Mouse (Mus musculus): ENCODE results near the gene Ccnk. TPM values are rescaled to one million over a fixed set of nuclear protein-coding genes. Genes with fewer than 3 reads are reported as not detected.

The Ccnk gene
- polyA plus RNA-seq, 1 experiment from 2014 or later, result 2.0 TPM

- H3K4me3 ChIP-seq, result no peak overlapping the region
- 61% methylated on average over 6 of the region's 6 CpGs for whole genome bisulfite sequencing
- no peaks in the 10 kb centered on the region for H3K36me3 ChIP-seq
- H3K9ac ChIP-seq, result peak overlapping the region; percentile 33; the same call in 1 of the 2 replicates
- peaks cover 93% of the 10 kb centered on the region for H3K4me1 ChIP-seq (replicated peaks)
- peak overlapping the region; percentile 72 for H3K27ac ChIP-seq (ENCODE audit: poor library complexity, severe bottlenecking)
- H3K27me3 ChIP-seq (replicated peaks), result no peaks in the 10 kb centered on the region
- H3K4me2 ChIP-seq, result no peak overlapping the region
- H3K9me3 ChIP-seq (replicated peaks), result no peaks in the 10 kb centered on the region
- 0 out of 2 replicates have a peak, but pooled peaks have one; percentile 15 for ATAC-seq (ENCODE audit: insufficient number of reproducible peaks, low FRiP score)
Measured at GRCm38 (mm10) chr12:108237300-108238006, 58.1 kb downstream of the Ccnk start.

DNA sequence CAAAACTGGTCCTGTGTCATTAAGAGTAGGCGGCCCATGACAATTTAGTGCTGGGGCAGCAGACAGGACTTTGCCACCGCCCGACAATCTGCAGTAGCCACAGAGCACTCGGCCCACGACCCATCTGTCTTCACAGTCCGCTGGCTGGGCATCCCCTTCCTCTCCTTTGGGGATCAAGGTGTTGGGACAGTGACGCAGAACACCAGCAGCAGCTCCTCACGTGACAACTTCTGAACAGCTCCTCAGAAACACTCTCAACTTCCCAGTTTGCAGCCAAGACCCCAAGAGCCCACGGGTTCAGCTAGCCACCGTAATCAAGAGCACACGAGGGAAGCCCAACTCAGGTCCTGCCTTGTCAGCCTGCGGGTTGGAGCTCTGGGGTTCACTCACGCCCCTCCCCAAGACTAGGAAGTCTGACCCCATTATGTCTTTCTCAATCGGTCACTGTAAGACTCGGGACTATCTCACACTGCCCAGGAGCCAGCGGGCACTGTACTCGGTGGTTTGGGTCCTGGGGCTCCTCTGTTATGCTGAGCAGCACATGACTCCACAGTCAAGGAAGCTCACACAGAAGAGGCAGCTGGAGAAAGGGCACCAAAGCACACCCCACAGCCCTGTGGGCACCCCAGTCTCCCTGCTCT, 59.1 kb downstream of the Ccnk start:
- H3K4me3 ChIP-seq, result no peak overlapping the region
- no peaks in the 10 kb centered on the region for H3K36me3 ChIP-seq
- no peak for ATAC-seq (ENCODE audit: insufficient number of reproducible peaks, low FRiP score)
- WGBS, result 63% methylated on average over 17 of the region's 17 CpGs
- H3K9ac ChIP-seq, result no peak overlapping the region
- H3K4me2 ChIP-seq, result no peak overlapping the region
- no peaks in the 10 kb centered on the region for H3K9me3 ChIP-seq (replicated peaks)
- no peaks in the 10 kb centered on the region for H3K27me3 ChIP-seq (replicated peaks)
- H3K4me1 ChIP-seq (replicated peaks), result peaks cover 99% of the 10 kb centered on the region
- H3K27ac ChIP-seq (ENCODE audit: poor library complexity, severe bottlenecking), result peak overlapping the region; percentile 72; the same call in 1 of the 2 replicates

DNA sequence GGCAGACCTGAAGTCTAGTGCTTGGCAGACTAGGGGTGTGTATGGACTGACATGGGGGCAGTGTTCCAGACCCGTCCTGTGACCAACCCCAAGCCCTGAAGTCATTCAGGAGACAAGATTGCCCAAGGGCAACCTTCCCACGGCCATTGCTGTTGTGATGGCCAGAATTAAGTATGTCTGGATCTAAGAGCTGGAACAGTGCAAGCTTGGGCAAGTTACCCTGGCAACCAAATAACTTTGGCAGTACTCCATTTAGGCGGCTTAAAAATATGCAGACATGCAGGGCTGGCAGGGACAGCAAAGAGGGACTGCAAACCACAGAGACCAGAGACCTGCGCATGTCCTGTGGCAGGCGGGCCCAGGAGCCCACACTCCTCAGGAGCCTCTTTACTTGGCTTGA, 60.1 kb downstream of the Ccnk start:
- H3K27ac ChIP-seq (ENCODE audit: poor library complexity, severe bottlenecking), result peak overlapping the region; percentile 7; the same call in 1 of the 2 replicates
- 58% methylated on average over 5 of the region's 5 CpGs for WGBS
- H3K4me1 ChIP-seq (replicated peaks), result peaks cover 99% of the 10 kb centered on the region
- peak overlapping the region; percentile 36; the same call in 1 of the 2 replicates for H3K9ac ChIP-seq
- H3K4me3 ChIP-seq, result no peak overlapping the region
- H3K9me3 ChIP-seq (replicated peaks), result no peaks in the 10 kb centered on the region
- H3K27me3 ChIP-seq (replicated peaks), result no peaks in the 10 kb centered on the region
- no peaks in the 10 kb centered on the region for H3K36me3 ChIP-seq
- H3K4me2 ChIP-seq, result peak overlapping the region; percentile 20; the same call in 1 of the 2 replicates
- ATAC-seq (ENCODE audit: insufficient number of reproducible peaks, low FRiP score), result no peak

GRCm38 (mm10) chr12:108240401-108240890, 61.1 kb downstream of the Ccnk start:
- H3K27ac ChIP-seq (ENCODE audit: poor library complexity, severe bottlenecking), result no peak overlapping the region
- ATAC-seq (ENCODE audit: insufficient number of reproducible peaks, low FRiP score), result no peak
- H3K4me1 ChIP-seq (replicated peaks), result peaks cover 98% of the 10 kb centered on the region
- H3K9me3 ChIP-seq (replicated peaks), result no peaks in the 10 kb centered on the region
- no peaks in the 10 kb centered on the region for H3K27me3 ChIP-seq (replicated peaks)
- H3K36me3 ChIP-seq, result no peaks in the 10 kb centered on the region
- H3K9ac ChIP-seq, result no peak overlapping the region
- H3K4me3 ChIP-seq, result no peak overlapping the region
- 84% methylated on average over 13 of the region's 13 CpGs for WGBS
- H3K4me2 ChIP-seq, result no peak overlapping the region

DNA sequence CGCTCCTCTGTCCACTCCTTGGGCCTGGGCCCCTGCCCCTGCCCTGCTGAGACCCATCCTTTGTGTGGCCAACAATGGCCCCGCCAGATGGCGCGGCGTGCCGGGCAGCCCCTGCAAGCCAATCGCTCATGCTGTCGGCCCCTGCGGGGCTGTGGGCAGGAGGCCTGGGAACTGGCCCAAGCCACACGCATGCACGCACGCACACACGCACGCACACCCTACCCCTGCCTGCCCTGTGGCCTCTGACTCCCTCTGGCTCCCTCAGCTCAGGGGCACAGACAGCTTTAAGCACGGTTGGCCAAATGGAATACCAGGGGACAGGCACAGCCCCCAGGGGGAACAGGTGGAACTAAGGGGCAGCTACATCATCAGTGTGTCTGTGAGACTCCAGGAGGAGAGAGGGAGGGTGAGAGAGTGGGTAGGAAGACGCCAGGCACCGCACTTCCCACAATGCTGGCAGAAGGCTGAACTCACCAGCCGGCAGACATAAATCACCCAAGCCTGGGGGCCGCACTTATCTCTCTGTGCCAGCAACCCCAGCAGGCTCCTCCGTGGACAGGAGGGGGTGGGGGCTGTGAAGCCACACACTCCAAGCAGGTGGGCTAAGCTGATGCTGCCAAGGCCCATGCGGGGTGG, 61.7 kb downstream of the Ccnk start:
- Histone ChIP-seq H3K27me3 (replicated peaks) (no peaks in the 10 kb centered on the region), H3K9me3 (replicated peaks) (no peaks in the 10 kb centered on the region), H3K36me3 (no peaks in the 10 kb centered on the region), H3K27ac (ENCODE audit: poor library complexity, severe bottlenecking) (no peak overlapping the region), H3K4me2 (peak overlapping the region; percentile 5; the same call in 1 of the 2 replicates), H3K9ac (0 out of 2 replicates have a peak overlapping the region, but pooled peaks have one; percentile 38), H3K4me3 (no peak overlapping the region), H3K4me1 (replicated peaks) (peaks cover 98% of the 10 kb centered on the region)
- WGBS, result 62% methylated on average over 21 of the region's 21 CpGs
- ATAC-seq (ENCODE audit: insufficient number of reproducible peaks, low FRiP score), result no peak

GRCm38 (mm10) chr12:108241626-108242025, 62.2 kb downstream of the Ccnk start:
- H3K9me3 ChIP-seq (replicated peaks), result no peaks in the 10 kb centered on the region
- no peak overlapping the region for H3K9ac ChIP-seq
- peaks cover 99% of the 10 kb centered on the region for H3K4me1 ChIP-seq (replicated peaks)
- H3K4me3 ChIP-seq, result no peak overlapping the region
- H3K27ac ChIP-seq (ENCODE audit: poor library complexity, severe bottlenecking), result no peak overlapping the region
- H3K4me2 ChIP-seq, result no peak overlapping the region
- no peak for ATAC-seq (ENCODE audit: insufficient number of reproducible peaks, low FRiP score)
- no peaks in the 10 kb centered on the region for H3K27me3 ChIP-seq (replicated peaks)
- WGBS, result 59% methylated on average over 6 of the region's 6 CpGs
- H3K36me3 ChIP-seq, result no peaks in the 10 kb centered on the region

GRCm38 (mm10) chr12:108242243-108242745, 62.9 kb downstream of the Ccnk start:
- Histone ChIP-seq H3K36me3 (no peaks in the 10 kb centered on the region), H3K4me2 (no peak overlapping the region), H3K4me1 (replicated peaks) (peaks cover 99% of the 10 kb centered on the region), H3K9ac (no peak overlapping the region), H3K4me3 (no peak overlapping the region), H3K27ac (ENCODE audit: poor library complexity, severe bottlenecking) (no peak overlapping the region), H3K27me3 (replicated peaks) (no peaks in the 10 kb centered on the region), H3K9me3 (replicated peaks) (no peaks in the 10 kb centered on the region)
- ATAC-seq (ENCODE audit: insufficient number of reproducible peaks, low FRiP score), result no peak
- WGBS, result 89% methylated on average over 20 of the region's 20 CpGs

DNA sequence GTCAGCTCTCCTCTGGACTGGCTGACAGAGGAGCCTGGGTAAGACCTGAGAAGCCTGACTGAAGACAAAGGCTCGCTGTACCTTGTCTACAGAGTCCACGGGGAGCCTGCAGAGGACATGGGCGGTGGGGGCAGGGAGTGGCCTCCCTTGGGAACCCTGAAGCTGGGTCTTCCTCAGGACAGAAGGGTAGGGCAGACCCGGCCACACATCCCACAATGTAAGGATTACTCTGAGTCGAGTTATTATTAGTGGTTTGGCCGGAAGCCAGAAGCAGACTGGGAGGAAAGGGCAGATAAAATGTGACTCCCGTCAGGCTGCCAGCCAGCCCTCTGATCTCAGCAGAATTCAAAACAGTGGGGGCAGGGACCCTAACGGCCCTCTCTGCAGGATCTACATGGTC, 65.4 kb downstream of the Ccnk start:
- ATAC-seq (ENCODE audit: insufficient number of reproducible peaks, low FRiP score), result peak; percentile 65
- peak overlapping the region; percentile 51 for H3K9ac ChIP-seq
- WGBS, result under 1% methylated on average over 8 of the region's 8 CpGs
- H3K36me3 ChIP-seq, result no peaks in the 10 kb centered on the region
- H3K9me3 ChIP-seq (replicated peaks), result no peaks in the 10 kb centered on the region
- H3K27ac ChIP-seq (ENCODE audit: poor library complexity, severe bottlenecking), result peak overlapping the region; percentile 97
- peaks cover 91% of the 10 kb centered on the region for H3K4me1 ChIP-seq (replicated peaks)
- H3K4me2 ChIP-seq, result peak overlapping the region; percentile 63
- H3K27me3 ChIP-seq (replicated peaks), result no peaks in the 10 kb centered on the region
- no peak overlapping the region; the same call in 1 of the 2 replicates for H3K4me3 ChIP-seq

DNA sequence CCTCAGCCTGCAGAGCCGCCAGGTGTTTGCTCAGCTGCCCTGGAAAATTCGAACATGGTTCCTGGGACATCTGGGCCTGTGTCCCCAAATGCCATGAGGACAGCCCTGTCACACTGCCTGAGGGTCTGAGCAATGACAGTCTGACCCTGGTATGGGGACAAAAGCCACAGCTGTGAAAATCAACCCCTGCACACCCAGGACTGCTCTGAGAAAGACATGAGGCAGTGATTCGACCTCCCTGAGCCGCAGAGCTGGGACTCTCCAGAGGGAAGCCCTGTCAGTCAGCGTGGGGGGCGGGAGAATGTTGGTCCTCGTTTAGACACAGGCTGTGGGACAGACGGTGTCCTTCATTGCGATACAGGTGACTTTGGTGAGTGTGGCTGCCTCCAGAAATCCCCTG, 66.2 kb downstream of the Ccnk start:
- Histone ChIP-seq H3K36me3 (no peaks in the 10 kb centered on the region), H3K9me3 (replicated peaks) (no peaks in the 10 kb centered on the region), H3K4me2 (peak overlapping the region; percentile 63), H3K9ac (no peak overlapping the region), H3K4me1 (replicated peaks) (peaks cover 91% of the 10 kb centered on the region), H3K27me3 (replicated peaks) (no peaks in the 10 kb centered on the region), H3K27ac (ENCODE audit: poor library complexity, severe bottlenecking) (peak overlapping the region; percentile 97), H3K4me3 (no peak overlapping the region)
- WGBS, result 36% methylated on average over 9 of the region's 9 CpGs
- no peak for ATAC-seq (ENCODE audit: insufficient number of reproducible peaks, low FRiP score)

DNA sequence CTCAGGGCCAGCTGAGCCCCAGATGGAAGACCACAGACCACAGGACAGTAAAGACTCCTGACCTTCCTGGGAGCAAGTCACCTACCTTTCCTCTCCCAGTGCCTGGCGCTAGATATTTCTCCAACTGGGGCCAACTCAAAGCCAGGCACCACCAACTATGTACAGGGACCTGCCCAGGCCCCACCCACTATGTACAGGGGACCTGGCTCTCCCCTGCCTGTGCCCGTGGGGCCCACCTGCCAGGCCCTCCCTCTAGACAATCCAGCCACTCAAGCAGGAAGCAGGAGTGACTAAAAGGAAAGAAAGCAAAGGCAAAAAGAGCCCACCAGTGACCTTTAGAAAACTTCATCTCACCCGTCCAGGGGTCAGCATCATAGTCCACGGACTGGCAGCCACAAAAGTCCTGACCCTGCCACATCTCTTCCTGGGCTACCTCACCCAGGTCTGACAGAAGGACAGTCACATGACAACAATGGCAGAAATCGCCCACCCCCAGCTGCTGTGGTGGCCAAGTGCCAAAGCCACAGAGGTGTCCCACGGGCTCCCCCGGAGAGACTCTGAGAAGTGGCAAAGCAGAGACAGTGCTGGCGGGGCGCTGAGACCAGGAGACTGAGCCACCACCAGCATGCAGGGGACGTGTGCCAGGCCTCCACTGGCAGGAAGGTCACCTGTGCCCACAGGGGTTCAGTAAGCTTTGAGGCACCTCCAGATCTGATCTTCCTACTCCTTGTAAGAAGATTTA, 67.6 kb downstream of the Ccnk start:
- H3K27me3 ChIP-seq (replicated peaks), result no peaks in the 10 kb centered on the region
- ATAC-seq (ENCODE audit: insufficient number of reproducible peaks, low FRiP score), result no peak
- H3K27ac ChIP-seq (ENCODE audit: poor library complexity, severe bottlenecking), result peak overlapping the region; percentile 37; the same call in 1 of the 2 replicates
- WGBS, result 73% methylated on average over 10 of the region's 10 CpGs
- no peaks in the 10 kb centered on the region for H3K9me3 ChIP-seq (replicated peaks)
- H3K36me3 ChIP-seq, result no peaks in the 10 kb centered on the region
- H3K4me3 ChIP-seq, result no peak overlapping the region
- H3K4me2 ChIP-seq, result no peak overlapping the region
- H3K4me1 ChIP-seq (replicated peaks), result peaks cover 89% of the 10 kb centered on the region
- no peak overlapping the region for H3K9ac ChIP-seq

Data from heart, embryonic 12.5 days (tissue).